Mouse (Mus musculus): ENCODE measurements around the gene Dpf3. TPM values are rescaled to one million over a fixed set of nuclear protein-coding genes. Genes with fewer than 3 reads are reported as not detected.
A peak's percentile ranks its signal among the peaks of the same experiment; 100 is the strongest.

Gene Dpf3
- polyA plus RNA-seq, 1 experiment from 2014 or later, result 14.9 TPM

GRCm38 (mm10) chr12:83495961-83496282 is 8.4 kb upstream of the Dpf3 start:
- no peak overlapping the region for H3K9ac ChIP-seq
- H3K4me1 ChIP-seq, result peaks cover 18% of the 10 kb centered on the region
- H3K36me3 ChIP-seq, result no peaks in the 10 kb centered on the region
- 46% methylated on average over 9 of the region's 9 CpGs for WGBS
- H3K27ac ChIP-seq, result 0 out of 2 replicates have a peak overlapping the region, but pooled peaks have one; percentile 14
- H3K27me3 ChIP-seq, result no peaks in the 10 kb centered on the region
- H3K4me3 ChIP-seq (replicated peaks), result no peak overlapping the region
- no peaks in the 10 kb centered on the region for H3K9me3 ChIP-seq (replicated peaks)
- 0 out of 2 replicates have a peak, but pooled peaks have one; percentile 40 for ATAC-seq (replicated peaks; ENCODE audit: low FRiP score)
- H3K4me2 ChIP-seq, result no peak overlapping the region

GRCm38 (mm10) chr12:83495248-83495960 is 7.9 kb upstream of the Dpf3 start:
- H3K4me2 ChIP-seq, result no peak overlapping the region
- H3K27me3 ChIP-seq, result no peaks in the 10 kb centered on the region
- H3K9me3 ChIP-seq (replicated peaks), result no peaks in the 10 kb centered on the region
- H3K4me1 ChIP-seq, result peaks cover 15% of the 10 kb centered on the region
- no peak overlapping the region for H3K9ac ChIP-seq
- no peak overlapping the region for H3K4me3 ChIP-seq (replicated peaks)
- H3K27ac ChIP-seq, result 0 out of 2 replicates have a peak overlapping the region, but pooled peaks have one; percentile 14
- H3K36me3 ChIP-seq, result no peaks in the 10 kb centered on the region
- 63% methylated on average over 4 of the region's 4 CpGs for WGBS
- ATAC-seq (replicated peaks; ENCODE audit: low FRiP score), result 0 out of 2 replicates have a peak, but pooled peaks have one; percentile 15

GRCm38 (mm10) chr12:83494196-83494595 is 6.7 kb upstream of the Dpf3 start:
- no peaks in the 10 kb centered on the region for H3K36me3 ChIP-seq
- no peaks in the 10 kb centered on the region for H3K27me3 ChIP-seq
- WGBS, result 85% methylated on average over 9 of the region's 9 CpGs
- no peak overlapping the region for H3K9ac ChIP-seq
- H3K27ac ChIP-seq, result no peak overlapping the region
- H3K9me3 ChIP-seq (replicated peaks), result no peaks in the 10 kb centered on the region
- H3K4me3 ChIP-seq (replicated peaks), result no peak overlapping the region
- no peak overlapping the region for H3K4me2 ChIP-seq
- H3K4me1 ChIP-seq, result peaks cover 9% of the 10 kb centered on the region; the same call in 1 of the 2 replicates
- ATAC-seq (replicated peaks; ENCODE audit: low FRiP score), result no peak

GRCm38 (mm10) chr12:83492808-83493207 is 5.3 kb upstream of the Dpf3 start:
- Histone ChIP-seq H3K27ac (no peak overlapping the region), H3K9me3 (replicated peaks) (no peaks in the 10 kb centered on the region), H3K4me3 (replicated peaks) (no peak overlapping the region), H3K4me2 (no peak overlapping the region), H3K27me3 (no peaks in the 10 kb centered on the region), H3K4me1 (peaks cover 21% of the 10 kb centered on the region), H3K36me3 (no peaks in the 10 kb centered on the region), H3K9ac (no peak overlapping the region)
- no peak for ATAC-seq (replicated peaks; ENCODE audit: low FRiP score)
- 81% methylated on average over 3 of the region's 3 CpGs for WGBS

GRCm38 (mm10) chr12:83491609-83492008 is 4.1 kb upstream of the Dpf3 start:
- H3K4me2 ChIP-seq, result no peak overlapping the region
- H3K27ac ChIP-seq, result no peak overlapping the region
- H3K9me3 ChIP-seq (replicated peaks), result no peaks in the 10 kb centered on the region
- peaks cover 21% of the 10 kb centered on the region for H3K4me1 ChIP-seq
- H3K36me3 ChIP-seq, result no peaks in the 10 kb centered on the region
- H3K27me3 ChIP-seq, result no peaks in the 10 kb centered on the region
- H3K4me3 ChIP-seq (replicated peaks), result no peak overlapping the region
- no peak for ATAC-seq (replicated peaks; ENCODE audit: low FRiP score)
- WGBS, result 69% methylated on average over 1 of the region's 1 CpGs
- no peak overlapping the region for H3K9ac ChIP-seq

GRCm38 (mm10) chr12:83489748-83490147 is 2.2 kb upstream of the Dpf3 start:
- no peaks in the 10 kb centered on the region for H3K36me3 ChIP-seq
- H3K27ac ChIP-seq, result no peak overlapping the region
- ATAC-seq (replicated peaks; ENCODE audit: low FRiP score), result no peak
- no peaks in the 10 kb centered on the region for H3K9me3 ChIP-seq (replicated peaks)
- no peak overlapping the region for H3K4me2 ChIP-seq
- no peak overlapping the region for H3K9ac ChIP-seq
- H3K4me3 ChIP-seq (replicated peaks), result no peak overlapping the region
- H3K27me3 ChIP-seq, result no peaks in the 10 kb centered on the region
- WGBS, result 39% methylated on average over 2 of the region's 2 CpGs
- H3K4me1 ChIP-seq, result peaks cover 27% of the 10 kb centered on the region

GRCm38 (mm10) chr12:83488211-83488941 is 860 bp upstream of the Dpf3 start:
- peak overlapping the region; percentile 33 for H3K9ac ChIP-seq
- peaks cover 32% of the 10 kb centered on the region for H3K4me1 ChIP-seq
- H3K36me3 ChIP-seq, result no peaks in the 10 kb centered on the region
- peak overlapping the region; percentile 52; the same call in 1 of the 2 replicates for H3K27ac ChIP-seq
- no peak for ATAC-seq (replicated peaks; ENCODE audit: low FRiP score)
- peak overlapping the region; percentile 80 for H3K4me3 ChIP-seq (replicated peaks)
- H3K27me3 ChIP-seq, result peaks cover 6% of the 10 kb centered on the region
- no peaks in the 10 kb centered on the region for H3K9me3 ChIP-seq (replicated peaks)
- WGBS, result under 1% methylated on average over 29 of the region's 29 CpGs
- peak overlapping the region; percentile 99 for H3K4me2 ChIP-seq

- H3K9me3 ChIP-seq (replicated peaks), result no peaks in the 10 kb centered on the region
- peaks cover 6% of the 10 kb centered on the region for H3K27me3 ChIP-seq
- peak overlapping the region; percentile 80 for H3K4me3 ChIP-seq (replicated peaks)
- peak overlapping the region; percentile 90 for H3K27ac ChIP-seq
- H3K36me3 ChIP-seq, result no peaks in the 10 kb centered on the region
- ATAC-seq (replicated peaks; ENCODE audit: low FRiP score), result peak; percentile 76
- under 1% methylated on average over 73 of the region's 73 CpGs for WGBS
- H3K4me2 ChIP-seq, result peak overlapping the region; percentile 99
- peaks cover 35% of the 10 kb centered on the region for H3K4me1 ChIP-seq
- peak overlapping the region; percentile 72 for H3K9ac ChIP-seq
Measured at GRCm38 (mm10) chr12:83486671-83487461, 650 bp downstream of the Dpf3 start.

- Histone ChIP-seq H3K4me1 (peaks cover 42% of the 10 kb centered on the region), H3K9me3 (replicated peaks) (no peaks in the 10 kb centered on the region), H3K4me3 (replicated peaks) (peak overlapping the region; percentile 80), H3K9ac (peak overlapping the region; percentile 72), H3K27me3 (peaks cover 6% of the 10 kb centered on the region), H3K36me3 (no peaks in the 10 kb centered on the region), H3K4me2 (peak overlapping the region; percentile 99), H3K27ac (peak overlapping the region; percentile 90)
- WGBS, result under 1% methylated on average over 53 of the region's 53 CpGs
- ATAC-seq (replicated peaks; ENCODE audit: low FRiP score), result no peak
Measured at GRCm38 (mm10) chr12:83485911-83486670, 1.4 kb downstream of the Dpf3 start.

- no peak for ATAC-seq (replicated peaks; ENCODE audit: low FRiP score)
- Histone ChIP-seq H3K4me3 (replicated peaks) (peak overlapping the region; percentile 80), H3K9me3 (replicated peaks) (no peaks in the 10 kb centered on the region), H3K4me2 (peak overlapping the region; percentile 99), H3K36me3 (no peaks in the 10 kb centered on the region), H3K4me1 (peaks cover 42% of the 10 kb centered on the region), H3K27me3 (peaks cover 6% of the 10 kb centered on the region), H3K27ac (0 out of 2 replicates have a peak overlapping the region, but pooled peaks have one; percentile 22), H3K9ac (peak overlapping the region; percentile 72)
- 2% methylated on average over 24 of the region's 24 CpGs for WGBS
Measured at GRCm38 (mm10) chr12:83484855-83485745, 2.4 kb downstream of the Dpf3 start.

Data from kidney, embryonic 15.5 days (tissue).